Mouse (Mus musculus): Measurements from ENCODE around the gene Ifih1.

Ifih1 gene

DNA sequence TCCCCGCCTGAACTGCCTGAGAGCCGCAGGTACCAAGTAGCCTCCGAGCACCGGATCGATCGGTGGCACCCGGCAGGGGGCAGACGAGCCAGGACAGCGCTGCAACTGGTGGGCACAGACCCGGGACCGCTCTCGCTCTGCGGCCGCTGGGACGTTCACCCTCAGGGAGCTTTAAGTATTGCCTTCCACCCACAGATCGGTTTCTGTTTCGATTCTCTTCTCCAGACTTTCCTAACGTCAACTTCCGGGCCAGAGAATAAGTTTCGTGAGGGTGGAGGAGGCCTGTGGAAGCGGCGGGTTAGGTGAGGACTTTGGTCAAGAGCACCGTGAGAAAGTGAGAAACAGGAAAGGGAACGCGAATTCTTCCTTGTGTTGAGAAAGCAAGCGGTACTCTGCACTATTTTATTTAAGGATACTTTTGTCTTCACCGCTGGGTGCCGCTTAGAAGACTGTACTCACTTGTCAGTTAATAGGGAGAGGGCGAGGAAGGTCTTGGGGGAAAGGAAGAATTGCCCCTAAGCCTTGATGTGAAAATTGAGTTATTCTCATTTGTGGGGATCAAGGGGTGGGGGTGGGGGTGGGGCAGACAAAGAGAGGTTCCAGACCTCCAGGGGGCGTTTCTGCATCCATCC, at the start of gene Ifih1:
Gene Ifih1 (minus strand): TSS at position 242 of the 632 bp plus-strand sequence.
- peak; percentile 35 for DNase-seq (ENCODE audit: low read depth, low spot score)

DNA sequence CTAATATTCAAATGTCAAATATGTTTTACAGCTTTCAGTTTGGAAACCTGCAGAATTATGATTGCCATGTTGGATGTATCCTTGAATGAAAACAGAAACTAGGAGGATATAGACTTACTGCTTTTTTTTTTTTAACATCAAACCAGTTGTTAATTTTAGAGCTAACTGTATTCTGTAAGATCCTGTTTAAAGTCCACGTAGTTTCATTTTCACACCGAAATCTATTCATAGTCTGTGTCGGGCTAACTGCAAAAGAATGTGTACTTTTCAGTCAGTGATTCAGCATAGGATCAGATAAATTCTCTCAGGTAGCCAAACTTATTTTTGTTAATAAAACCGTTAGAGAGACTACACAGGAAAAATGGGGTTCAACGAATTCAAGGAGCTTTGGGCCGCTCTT, 39.9 kb upstream of the Ifih1 start:
- peak; percentile 57 for DNase-seq (ENCODE audit: low read depth, low spot score)

DNA sequence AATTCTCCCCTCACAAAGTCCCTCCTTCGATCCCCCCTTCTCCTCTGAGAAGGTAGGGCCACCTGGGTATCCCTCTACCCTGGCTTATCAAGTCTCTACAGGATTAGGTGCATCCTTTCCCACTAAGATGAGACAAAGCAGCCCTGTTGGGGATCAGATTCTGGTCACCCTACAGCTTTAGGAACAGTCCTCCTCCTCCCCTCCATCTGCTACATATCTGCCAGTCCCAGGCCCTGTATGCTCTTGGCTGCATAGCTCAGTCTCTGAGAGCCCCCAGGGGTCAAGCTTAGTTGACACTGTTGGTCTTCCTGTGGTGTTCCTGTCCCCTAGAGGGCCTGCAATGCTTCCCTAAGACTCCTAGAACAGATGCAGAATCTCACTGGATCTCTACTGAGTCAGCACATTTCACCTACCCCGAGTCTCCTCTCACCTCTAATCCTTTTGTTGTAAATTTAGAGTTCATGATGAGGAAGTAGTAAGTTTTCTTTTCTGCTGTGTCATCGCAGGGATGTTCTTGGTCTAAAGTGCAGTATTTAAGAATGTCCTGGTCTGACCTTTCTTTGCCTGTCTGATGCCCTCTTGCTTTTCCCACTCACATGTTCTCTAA, 39.0 kb upstream of the Ifih1 start:
- DNase-seq (ENCODE audit: low read depth, low spot score), result peak; percentile 48

DNA sequence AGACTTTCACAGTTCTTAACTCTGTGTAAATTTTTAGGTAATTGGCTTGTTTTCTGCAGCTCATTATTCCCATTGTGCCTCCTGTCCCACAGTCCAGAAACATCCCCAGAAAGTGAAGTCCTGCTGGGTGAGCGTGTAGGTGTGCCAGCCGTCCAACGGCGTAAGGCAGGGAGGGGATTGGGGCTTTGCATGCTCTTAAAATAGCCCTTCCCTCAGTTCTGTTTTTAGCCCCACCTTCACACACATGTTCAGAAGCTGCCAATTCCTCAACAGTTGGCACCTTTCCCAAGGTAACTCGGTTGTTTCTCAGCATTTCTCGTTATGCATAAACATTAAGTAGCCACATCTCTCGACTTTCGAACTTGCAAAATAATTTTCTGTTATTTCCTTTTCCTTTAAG, 35.6 kb upstream of the Ifih1 start:
- DNase-seq (ENCODE audit: low read depth, low spot score), result peak; percentile 87

DNA sequence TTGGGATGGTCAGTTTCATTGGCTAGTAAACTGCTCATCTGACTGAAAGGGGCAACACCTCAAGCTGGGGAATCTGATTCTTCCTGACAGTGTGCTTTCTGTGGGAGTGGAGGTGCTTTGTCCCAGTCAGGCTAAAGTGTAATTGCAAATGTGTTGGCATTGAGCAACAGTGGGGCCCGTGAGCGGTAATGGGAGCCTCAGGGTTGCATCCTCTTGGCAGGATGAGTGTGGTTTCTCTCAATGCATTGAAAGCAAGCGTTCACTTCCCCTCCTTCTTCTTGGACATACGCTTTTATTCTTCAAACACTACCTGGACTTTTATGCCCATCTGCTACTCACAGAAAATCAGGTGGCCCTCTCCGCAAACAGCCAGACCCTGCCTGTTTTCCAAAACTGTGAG, 26.7 kb upstream of the Ifih1 start:
- no peak for DNase-seq (ENCODE audit: low read depth, low spot score)

DNA sequence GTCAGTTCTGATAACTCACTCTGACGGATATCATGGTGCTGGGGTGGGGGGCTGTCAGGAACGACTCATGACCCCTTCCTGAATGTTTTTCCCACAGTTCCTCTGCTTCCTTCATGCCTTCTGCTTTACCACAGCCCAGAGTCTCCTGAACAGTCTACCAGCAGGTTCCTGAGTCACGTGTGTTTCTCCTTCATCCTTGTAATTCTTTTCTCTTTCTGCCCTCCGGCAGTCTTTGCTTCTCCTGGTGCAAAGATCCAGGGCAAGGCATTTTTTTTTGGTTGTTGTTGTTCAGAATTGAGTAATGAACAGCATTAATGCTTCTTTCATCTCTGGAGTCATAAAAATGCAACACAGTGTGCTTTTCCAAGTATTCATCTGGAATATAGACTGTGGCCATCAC, 24.7 kb upstream of the Ifih1 start:
- no peak for DNase-seq (ENCODE audit: low read depth, low spot score)

DNA sequence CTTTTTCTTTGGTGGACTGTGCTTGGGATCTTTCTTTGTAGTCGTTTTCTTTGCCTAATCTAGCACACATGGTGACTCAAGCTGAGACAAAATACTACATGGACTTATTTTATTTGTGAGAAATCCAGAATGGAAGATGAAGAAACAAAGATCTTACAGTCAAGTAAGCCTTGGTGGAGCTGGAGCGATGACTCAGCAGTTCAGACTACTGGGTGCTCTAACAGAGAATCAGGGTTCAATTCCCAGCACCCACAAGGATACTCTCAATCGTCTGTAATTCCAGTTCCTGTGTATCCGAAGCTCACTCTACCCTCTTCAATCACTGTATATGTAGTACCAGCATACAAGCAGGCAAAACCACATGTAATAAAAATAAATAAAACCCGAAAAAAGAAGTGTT, 24.2 kb upstream of the Ifih1 start:
- DNase-seq (ENCODE audit: low read depth, low spot score), result no peak

DNA sequence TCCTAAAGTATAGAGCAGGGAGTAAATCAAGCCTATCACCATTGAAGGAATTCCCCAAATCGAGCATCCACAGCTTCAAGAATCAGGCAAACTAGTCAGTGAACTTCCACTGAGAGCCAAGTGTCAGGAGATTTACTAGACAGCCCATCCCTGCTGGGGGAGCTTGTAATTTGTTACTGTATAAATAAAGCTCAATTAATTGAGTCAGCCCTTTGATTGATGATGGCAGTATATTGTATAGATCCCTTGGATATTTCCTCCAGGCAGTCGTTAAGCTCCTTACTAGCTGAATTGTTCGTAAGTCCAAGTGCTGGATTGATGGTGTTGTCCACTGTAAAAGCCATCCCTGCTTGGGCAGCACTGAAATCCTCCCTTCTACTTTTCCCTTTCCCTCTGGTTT, 23.8 kb upstream of the Ifih1 start:
- DNase-seq (ENCODE audit: low read depth, low spot score), result no peak

DNA sequence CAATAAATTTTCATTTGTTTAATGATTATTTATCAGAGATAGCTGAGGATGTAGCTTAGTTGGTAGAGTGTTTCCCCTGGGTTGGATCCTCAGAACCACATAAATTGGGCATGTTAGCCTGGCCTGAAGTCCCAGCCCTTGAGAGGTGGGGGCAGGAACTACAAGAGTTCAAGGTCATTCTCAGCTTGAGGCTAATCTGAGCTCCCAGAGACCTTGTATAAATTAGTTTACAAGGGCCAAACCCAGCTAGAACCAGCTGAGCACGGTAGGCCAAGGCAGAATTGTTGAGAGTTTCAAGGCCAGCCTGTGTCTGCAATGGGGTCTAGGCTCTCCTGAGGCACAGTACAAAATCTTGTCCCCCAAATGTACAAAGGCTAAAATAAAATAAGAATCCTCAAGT, 19.5 kb upstream of the Ifih1 start:
- DNase-seq (ENCODE audit: low read depth, low spot score), result no peak

DNA sequence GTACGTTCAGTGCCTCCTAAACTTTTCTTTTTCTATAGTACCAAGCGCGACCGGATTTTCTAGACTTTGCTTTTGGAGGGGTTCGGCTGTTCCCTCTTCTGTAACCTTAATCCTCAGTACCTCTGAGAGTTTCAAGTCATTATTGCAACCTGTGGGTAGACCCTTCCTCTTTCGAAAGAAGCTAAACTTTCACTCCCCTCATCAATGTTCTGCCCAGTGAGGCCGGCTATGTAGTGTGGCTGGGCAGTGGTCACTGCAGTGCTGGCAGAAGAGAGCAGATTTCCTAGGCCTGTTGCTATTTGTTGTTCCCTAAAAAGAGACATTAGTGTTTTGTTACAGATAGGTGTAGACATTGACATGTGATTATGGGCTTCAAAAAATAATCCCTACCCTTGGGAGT, 18.8 kb upstream of the Ifih1 start:
- DNase-seq (ENCODE audit: low read depth, low spot score), result no peak

DNA sequence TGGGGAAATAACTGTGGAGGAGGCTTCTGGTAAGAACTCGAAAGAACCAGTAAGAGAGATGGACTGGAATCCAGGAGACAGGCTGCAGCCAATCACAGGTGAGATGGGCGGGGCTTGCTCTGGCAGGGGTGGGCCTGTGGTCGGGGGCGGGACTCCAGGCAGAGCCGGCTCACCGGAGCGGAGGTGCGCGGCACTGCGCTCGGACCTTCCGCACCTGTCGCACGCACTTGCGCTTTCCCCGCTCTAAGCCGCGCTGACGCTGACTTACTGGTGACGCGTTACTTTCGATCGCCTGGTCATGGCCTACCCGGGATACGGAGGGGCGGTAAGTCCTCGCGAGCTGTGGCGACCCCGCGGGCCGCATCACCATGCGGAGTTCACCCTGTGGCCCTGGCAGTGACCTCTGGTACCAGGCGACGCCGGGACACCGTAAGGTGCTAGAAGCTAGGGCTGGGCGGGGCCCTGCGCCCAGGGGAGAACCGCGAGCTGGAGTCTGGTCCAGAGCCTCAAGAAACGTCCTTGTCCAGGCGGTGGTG, 18.1 kb upstream of the Ifih1 start, which contains the start of gene Gca:
Gene Gca (plus strand): TSS at position 151 of the 536 bp plus-strand sequence.
- DNase-seq (ENCODE audit: low read depth, low spot score), result peak; percentile 96

DNA sequence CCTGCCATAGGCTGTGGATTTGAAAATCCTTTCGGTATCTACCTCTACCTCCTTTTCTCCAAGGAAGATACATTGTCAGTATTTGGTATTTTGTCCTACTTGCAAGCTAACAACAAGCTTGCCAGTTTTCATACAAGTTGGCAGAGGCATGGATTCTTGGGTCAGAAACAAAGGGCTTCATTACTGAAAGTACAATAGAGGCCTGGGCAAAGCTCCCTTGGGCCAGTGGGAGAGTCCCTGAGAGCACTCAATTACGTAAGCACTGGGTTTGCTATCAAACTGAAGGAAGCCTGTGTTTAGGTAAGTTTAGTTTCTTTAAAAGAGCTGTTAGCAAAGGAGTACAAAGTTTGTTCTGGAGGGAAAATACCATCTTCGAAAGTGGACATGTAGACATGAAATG, 16.5 kb upstream of the Ifih1 start:
- peak; percentile 70 for DNase-seq (ENCODE audit: low read depth, low spot score)

DNA sequence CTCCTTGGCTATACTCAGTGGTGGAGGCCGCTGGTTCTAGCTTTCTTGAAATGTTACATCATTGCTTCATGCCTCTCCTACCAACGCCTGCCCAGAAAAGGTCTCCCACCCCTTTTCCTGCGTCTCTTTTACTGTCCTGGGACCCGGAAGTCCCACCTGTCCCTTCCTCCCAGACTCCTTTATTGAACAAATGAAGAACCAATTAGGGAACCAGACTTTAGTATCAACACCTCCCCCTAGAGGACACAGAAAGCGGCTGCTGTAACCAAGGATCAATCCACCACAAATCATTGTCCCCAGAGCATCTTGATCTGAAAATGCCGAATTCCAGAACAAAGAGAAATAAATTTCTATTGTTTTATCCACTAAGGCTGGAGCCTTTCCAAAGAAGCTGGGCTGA, 14.5 kb upstream of the Ifih1 start:
- DNase-seq (ENCODE audit: low read depth, low spot score), result no peak

DNA sequence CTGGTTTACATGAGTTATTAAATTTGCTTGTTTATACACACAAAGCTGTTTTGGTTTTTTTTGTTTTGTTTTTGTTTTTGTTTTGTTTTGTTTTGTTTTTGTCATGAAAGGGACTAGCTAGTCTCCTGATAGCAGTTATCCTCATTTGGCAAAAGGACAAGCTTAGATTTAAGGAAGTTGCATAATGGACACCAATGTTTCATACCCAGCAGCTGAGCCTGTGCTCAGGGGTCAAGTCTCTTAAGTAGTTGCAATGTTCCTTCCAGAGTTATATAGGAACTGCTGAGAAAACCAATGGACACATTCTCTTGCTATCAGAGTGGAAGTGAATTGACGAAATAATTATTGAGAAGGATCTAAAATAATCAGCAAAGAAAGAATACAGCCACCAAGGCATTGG, 10.0 kb upstream of the Ifih1 start:
- no peak for DNase-seq (ENCODE audit: low read depth, low spot score)

DNA sequence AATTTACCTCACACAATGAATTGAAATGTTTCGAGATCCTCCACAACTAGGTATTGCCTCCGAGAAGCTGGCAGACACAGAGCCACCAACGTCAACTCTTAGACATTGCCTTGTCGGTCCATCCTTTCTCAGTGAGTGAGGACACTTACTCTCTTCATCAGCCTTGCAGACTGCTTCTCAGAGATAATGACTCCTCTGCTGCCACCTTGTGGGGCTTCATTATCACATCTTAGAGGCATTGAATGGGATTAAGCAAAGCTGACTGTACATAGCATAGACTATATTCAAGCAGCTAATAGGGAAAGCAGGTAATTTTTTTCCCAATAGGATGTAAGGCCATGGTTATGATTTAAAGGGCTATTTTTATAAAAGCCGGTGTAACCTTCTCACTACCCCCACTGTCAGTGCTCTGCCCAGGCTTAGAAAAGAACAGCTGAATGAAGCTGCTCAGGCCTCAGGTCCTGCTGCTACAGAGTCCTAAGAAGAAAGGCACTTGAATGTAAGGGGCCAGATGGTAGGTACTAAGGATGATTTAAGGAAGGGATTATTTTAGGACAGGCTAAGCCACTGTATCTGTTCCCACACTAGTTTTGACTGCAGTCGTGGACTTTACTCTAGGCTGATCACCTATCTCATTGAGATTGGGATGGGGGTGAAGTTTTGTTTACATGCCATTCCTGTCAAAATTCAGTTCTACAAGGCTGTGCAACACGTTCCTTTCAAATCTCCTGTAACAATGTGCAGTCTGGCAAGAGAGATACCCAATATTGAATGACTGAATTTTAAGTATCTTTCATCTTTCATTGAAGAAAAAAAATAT, 8.7 kb upstream of the Ifih1 start:
- DNase-seq (ENCODE audit: low read depth, low spot score), result peak; percentile 89

DNA sequence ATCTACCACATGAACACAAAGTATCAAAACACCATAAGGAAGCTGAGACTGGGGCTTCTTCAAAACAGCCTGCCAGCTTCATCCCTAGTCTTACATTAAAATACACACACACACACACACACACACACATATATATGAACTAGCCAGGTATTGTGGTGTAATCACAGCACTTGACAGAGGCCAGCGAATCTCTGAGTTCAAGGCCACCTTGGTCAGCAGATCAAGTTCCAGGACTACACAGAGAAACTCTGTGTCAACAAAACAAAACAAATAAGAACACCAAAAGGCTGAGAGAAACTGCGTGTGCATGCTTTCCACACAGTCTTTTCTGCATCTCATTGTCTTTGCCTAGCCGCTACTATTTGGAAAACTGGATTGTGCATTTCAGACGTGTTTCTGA, 6.4 kb upstream of the Ifih1 start:
- DNase-seq (ENCODE audit: low read depth, low spot score), result no peak

DNA sequence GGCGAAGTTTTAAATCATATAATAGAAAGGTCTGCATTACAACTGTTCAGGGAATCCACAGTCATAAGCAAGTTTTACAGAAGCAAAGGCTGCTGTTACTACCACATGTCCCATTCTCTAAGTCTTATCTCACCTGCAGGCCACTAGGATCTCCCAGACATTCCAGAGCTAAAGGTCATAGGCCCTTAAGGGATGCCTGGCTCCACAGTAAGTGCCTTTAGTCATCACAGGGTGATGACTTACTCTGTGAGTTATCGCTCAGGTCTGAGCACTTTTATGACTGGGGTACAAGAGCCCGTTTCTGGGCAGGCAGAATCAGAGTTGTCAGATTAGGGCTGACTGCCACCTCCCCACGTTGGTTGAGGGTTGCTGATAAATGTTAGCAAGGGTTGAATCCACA, 5.8 kb upstream of the Ifih1 start:
- DNase-seq (ENCODE audit: low read depth, low spot score), result no peak

DNA sequence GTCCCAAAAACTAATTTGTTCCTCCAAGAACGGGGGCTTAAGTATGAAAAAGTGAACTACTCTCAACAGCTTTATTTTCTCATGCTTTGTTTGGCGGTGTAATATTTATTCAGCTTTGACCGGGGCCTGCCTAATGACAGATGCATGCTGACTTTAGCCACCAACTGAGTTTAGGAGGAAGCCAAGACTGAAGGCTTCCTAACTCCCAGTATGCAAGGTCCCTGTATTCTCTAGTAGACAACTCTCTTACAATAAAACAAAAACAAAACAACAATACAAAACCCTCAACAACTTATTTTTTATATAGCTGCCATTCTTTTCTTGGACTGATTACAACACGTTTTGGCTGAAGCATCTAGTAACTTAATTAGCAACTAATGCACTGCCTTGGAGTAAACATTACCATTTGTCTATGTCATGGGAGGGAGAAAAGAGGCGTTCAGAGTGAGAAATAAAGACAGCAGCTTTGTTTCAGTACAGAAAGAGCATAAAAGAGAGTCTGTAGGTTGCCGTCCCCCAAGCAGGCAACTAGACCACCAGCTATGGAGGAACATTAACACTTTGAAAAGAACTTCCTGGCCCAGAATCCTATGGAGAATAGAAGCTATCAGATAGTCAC, 725 bp upstream of the Ifih1 start:
- DNase-seq (ENCODE audit: low read depth, low spot score), result no peak

DNA sequence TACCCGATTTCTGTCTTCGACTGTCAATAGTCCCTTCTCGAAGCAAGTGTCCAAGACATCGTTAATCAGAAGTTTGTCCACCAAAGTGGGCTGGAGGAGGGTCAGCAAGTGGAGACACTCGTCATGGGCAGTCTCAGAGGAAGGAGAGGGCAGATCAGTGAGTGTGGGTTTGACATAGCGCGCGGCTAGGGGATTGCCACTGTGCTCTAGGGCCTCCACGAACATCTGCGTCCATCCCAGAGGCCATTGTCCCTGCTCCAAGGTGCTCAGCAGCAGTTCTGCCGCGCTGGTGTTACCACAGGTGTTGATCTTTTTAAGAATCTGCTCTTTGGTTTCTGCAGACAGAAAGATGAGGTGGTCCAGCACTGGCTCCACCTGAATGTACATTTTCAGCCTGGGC, 580 bp downstream of the Ifih1 start:
- DNase-seq (ENCODE audit: low read depth, low spot score), result no peak

DNA sequence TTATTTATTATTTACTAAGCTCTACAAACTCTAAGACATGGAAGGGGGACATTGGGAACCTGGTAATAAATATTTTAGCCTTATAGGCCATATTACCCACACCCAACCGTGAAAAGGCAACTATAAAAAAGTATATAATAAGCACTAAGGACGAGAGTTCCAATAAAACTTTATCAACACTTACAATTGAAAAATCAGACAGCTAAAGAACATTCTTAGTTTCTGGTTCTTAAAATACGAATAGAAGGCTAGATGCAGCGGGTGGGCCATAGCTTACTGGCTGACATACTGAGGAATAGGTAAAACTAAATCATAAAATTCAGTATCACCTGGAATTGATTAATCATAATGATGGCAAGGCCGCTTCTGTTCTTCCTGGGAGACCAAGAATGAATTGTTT, 1.2 kb downstream of the Ifih1 start:
- DNase-seq (ENCODE audit: low read depth, low spot score), result no peak

DNA sequence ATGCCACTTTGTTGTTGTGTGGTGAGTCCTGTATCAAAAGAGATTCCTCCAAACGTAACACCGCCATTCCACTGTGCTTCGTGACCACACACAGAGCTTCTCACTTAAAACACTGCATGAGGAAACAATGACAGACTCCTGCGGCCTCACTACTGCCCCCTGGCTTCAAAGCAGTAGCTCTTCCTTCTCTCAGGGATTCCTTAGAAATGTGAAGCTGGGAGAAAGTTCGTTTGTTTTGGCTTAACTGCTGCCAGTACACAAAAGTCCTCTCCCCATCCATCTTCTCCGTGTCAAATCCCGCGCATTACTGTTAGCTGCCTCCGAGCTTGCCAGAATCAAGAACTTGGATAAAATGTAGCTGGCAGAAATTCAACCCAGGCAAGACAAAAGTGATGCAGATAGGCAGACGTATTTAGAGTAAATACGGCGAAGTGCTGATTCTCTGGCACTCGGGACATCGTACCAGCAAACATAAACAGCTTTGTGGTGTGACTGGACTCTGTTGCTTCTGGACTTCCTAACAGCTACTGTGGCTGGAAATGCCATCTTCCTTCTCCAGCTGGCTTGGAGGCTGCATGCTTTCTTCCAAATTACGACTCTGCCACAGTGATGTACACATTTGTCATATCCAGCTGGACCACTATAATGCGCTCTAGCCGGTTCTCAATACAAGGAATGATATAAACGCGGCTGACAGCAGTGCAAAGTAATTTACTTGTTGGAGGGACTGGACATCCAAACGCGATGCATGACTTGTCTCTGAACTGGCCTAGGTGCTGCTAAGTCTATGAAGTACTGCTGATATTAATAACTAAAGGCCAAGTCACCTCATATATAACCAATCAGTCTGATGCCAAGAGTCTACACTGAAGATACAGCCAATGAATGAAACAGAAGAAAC, 2.4 kb downstream of the Ifih1 start:
- peak; percentile 59 for DNase-seq (ENCODE audit: low read depth, low spot score)
